Mouse (Mus musculus) heart, postnatal 0 days (tissue): Measurements from ENCODE around the gene Dusp23.

ENCODE experiments used
- CTCF ChIP-seq: IDR thresholded peaks from 2 replicates; pipeline ENCODE4 v1.5.1; 2016; ENCODE audit warnings: antibody characterized with exemption, control low read depth, low read depth
- EP300 ChIP-seq: IDR thresholded peaks from 2 replicates; pipeline ENCODE4 v1.6.1; 2016; ENCODE audit warnings: antibody characterized with exemption, low read depth

GRCm38 (mm10) chr1:172670716-172671115, 38.0 kb upstream of the Dusp23 start:
- TF ChIP-seq CTCF, result no peak
- TF ChIP-seq EP300, result no peak
